Mouse (Mus musculus): ENCODE data around the gene Odf2l. TPM values are rescaled to one million over a fixed set of nuclear protein-coding genes. Genes with fewer than 3 reads are reported as not detected.

Odf2l gene
- 7.2 TPM for polyA plus RNA-seq (2014; fragmentation: Illumina TruSeq; extraction: RNeasy Lipid Tissue Mini Kit (QIAGEN cat#74804); ENCODE audit: insufficient read depth, low read depth, low replicate concordance)

DNA sequence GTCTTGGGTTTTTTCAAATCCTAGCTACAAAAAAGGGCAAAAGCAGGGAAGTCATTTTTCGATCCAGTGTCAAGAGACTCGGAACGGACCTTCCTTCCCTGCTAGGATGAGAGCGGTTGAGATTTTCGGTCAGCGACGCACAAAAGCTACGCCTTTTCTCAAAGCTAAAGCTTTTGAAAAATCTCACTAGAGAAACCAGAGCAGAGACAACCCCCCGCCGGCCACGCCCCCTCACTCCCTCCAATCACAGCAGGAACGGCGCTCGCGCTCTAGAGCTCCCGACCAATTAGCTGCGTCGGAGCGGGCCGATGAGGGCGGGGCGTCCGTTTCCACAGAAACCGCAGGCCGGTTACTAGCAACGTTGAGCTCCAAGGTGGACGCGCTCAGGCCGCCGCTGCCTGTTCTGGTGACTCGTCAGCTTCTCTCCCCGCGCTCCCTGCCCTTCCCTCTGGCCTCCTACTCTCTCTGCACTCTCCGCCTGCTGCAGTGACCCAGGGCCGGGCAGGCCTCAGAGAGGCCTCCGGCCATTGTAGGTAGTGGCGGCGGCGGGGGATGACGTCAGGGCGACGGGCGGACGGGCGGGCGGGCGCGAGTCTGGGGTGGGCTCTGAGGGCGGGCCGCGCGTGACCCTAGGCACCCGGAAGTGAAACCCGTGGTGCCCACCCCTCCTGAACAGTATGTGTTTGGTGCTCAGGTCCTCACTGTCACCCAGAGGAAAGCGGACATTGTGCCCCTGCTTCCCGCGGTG lies at the start of gene Odf2l:
Odf2l (plus strand) TSS at position 335 of the 748 bp plus-strand sequence.

GRCm38 (mm10) chr3:145099291-145099690 lies 19.1 kb upstream of the Odf2l start, which contains the start of gene Clca2:
Clca2 (minus strand) TSS chr3:145099443.

Other genes with a start within 250 kb of the Odf2l start
- not detected for gene Clca4b, start 186.1 kb upstream of the Odf2l start, polyA plus RNA-seq (2014; fragmentation: Illumina TruSeq; extraction: RNeasy Lipid Tissue Mini Kit (QIAGEN cat#74804); ENCODE audit: insufficient read depth, low read depth, low replicate concordance)
- gene Clca4a, start 143.5 kb upstream of the Odf2l start, polyA plus RNA-seq (2014; fragmentation: Illumina TruSeq; extraction: RNeasy Lipid Tissue Mini Kit (QIAGEN cat#74804); ENCODE audit: insufficient read depth, low read depth, low replicate concordance) = not detected
- gene Clca1, start 85.8 kb upstream of the Odf2l start, polyA plus RNA-seq (2014; fragmentation: Illumina TruSeq; extraction: RNeasy Lipid Tissue Mini Kit (QIAGEN cat#74804); ENCODE audit: insufficient read depth, low read depth, low replicate concordance) = 0.25 TPM
- gene Clca2, start 19.1 kb upstream of the Odf2l start, polyA plus RNA-seq (2014; fragmentation: Illumina TruSeq; extraction: RNeasy Lipid Tissue Mini Kit (QIAGEN cat#74804); ENCODE audit: insufficient read depth, low read depth, low replicate concordance) = 0.11 TPM
- gene Col24a1, start 173.9 kb downstream of the Odf2l start, polyA plus RNA-seq (2014; fragmentation: Illumina TruSeq; extraction: RNeasy Lipid Tissue Mini Kit (QIAGEN cat#74804); ENCODE audit: insufficient read depth, low read depth, low replicate concordance) = 0.04 TPM

Data from lung, adult 10 weeks (tissue).